Mouse (Mus musculus) inflammation-experienced regulatory T-cells, adult 6 months (primary cell): ENCODE measurements around the gene Dazap1. TPM values are rescaled to one million over a fixed set of nuclear protein-coding genes. Genes with fewer than 3 reads are reported as not detected.

ENCODE experiments used
- ATAC-seq: one replicate; pipeline ENCODE4 v1.8.0; 2017
- polyA plus RNA-seq, 3 experiments: library from polyadenylated mRNA; unstranded; fragments of 100-300 nt; shearing (Covaris generic); gene quantifications; one replicate each; pipeline ENCODE4 v1.2.1; 2017

Gene Dazap1
- polyA plus RNA-seq, 3 experiments from 2014 or later = 12.3 to 14.4 (median 14.0) TPM

DNA sequence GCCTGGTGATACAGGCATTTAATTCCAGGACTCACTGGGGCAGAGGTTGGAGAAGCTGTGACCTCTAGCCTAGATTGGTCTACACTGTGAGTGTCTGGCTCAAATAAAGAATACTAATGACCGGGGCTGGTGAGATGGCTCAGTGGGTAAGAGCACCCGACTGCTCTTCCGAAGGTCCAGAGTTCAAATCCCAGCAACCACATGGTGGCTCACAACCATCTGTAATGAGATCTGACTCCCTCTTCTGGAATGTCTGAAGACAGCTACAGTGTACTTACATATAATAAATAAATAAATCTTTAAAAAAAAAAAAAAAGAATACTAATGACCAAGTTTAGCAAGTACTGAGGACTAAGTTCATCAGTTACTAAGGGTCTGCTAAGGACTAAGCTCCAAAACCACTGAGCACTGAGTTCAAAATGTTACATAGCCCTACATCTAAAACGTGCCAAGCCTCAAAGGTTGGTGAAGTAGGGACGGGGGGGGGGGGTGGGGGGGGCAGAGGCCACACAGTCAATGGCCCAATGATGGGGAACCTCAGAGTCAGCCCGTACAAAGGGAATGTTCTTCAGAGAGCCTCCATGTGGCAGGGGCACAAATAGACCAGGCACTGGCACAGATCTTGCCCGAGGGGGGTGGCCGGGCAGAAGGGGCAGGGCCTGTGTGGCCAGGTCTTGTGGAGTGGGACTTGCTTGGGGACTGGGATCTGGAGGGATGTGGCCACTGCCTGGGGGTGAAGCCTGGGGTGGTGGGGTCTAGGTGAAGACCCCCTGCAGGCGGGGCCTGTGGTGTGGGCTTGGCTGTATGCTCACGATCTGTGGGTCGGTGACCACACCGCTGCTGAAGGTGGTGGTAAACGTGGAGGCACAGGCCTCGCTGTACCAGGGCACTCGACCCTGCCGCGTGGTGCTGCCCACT lies 63.1 kb downstream of the Dazap1 start:
- ATAC-seq = no peak

- no peak for ATAC-seq
Observed at GRCm38 (mm10) chr10:80325045-80325444, 63.8 kb downstream of the Dazap1 start.

GRCm38 (mm10) chr10:80329273-80330081 lies 68.2 kb downstream of the Dazap1 start, which contains the start of the genes Pcsk4 and Reep6:
Gene Pcsk4 (minus strand): TSS chr10:80329498.
Gene Reep6 (plus strand): TSS chr10:80329953.
- ATAC-seq = peak; percentile 82

DNA sequence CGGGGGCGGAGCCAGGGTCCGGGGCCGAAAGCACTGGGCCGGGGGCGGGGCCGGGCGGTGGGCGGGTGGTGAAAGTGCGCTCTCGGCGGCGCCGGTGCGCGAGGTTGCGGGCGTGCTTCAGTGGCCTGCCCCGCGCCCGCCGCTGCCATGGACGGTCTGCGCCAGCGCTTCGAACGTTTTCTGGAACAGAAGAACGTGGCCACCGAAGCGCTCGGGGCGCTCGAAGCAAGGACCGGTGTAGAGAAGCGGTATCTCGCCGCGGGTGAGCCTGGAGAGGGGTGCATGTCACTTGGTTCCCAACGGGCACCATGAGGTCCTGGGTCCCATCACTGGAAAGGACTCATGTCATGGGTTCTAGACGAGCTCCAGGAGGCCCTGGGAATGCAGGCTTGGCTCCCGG lies 68.8 kb downstream of the Dazap1 start:
- ATAC-seq = no peak

DNA sequence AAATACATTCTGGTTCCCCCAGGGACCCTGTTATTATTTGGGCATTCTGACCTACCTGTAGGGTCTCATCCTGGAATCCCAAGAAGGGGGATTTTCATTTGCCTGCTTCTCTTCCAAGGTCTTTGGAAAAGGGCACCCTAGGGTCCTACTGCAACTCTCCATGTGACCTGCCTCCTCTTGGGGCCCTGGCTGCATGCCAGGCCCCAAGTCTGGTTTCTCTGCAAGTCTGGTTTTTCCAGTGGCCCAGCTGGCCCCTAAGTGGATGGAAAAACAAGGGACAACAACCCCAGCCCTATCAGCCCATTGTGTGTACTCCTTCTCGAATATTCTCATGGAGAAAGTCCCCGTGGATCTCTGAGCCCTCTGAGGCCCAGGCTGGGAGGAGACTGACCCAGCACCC lies 69.6 kb downstream of the Dazap1 start:
- ATAC-seq = no peak

DNA sequence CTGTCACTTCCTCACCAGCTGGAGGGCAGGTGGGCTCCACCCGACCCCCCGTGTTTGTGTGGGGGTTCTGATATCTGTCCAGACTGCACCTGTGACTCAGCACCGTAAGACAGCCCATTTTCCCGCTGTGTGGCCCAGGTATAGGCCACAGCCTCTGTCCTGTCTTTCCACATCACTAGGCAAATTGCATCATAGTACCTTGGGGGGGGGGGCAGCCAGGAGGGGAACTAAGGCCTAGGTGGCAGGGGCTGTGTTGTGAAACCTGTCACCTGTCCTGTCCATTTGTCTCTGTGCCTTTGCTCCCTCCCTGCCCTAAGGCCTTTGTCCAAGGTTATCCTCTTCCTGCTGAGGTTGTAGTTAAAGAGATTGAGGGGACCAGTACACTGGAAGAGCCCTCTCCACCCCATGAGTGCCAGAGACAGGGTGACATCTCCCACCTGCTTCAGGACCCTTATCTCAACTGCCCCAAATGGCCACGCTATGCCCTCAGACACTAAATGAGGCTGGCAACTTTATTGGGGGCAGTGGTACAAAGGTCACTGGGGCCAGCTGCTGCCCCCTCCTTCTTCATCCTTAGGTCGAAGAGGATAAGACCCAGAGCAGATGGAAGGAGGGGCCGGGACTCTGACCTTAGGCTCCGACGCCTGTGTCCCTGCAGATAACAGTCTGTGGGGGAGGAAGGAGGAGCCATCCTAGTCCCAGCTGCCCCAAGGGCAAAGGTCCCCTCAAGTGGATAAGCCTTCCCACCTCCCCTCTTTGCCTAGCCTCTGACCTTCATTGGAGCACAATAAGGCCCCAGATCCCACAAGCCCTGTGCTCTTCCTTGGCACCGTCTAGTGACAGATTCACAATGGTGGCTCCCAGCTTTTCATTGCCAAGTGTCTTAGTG lies 70.6 kb downstream of the Dazap1 start:
- no peak for ATAC-seq

GRCm38 (mm10) chr10:80332525-80332989 lies 71.3 kb downstream of the Dazap1 start:
- no peak for ATAC-seq

DNA sequence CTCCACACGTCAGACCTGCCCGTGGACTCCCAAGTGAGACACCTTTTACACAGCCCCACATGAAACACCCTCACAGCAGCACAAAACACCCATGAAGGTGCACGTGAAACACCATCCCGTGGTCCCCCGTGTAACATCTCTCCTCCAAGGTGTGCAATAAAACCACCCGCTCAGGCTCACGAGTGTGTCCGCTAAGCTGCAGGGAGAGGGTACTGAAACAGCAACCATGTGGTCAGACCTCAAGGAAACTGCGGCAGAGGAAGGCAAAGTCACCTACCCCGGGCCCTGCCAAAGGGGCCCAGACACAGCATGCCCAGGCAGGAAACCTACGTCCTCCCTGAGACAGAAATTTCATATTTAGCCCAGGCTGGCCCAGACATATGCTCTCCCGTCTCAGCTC lies 75.0 kb downstream of the Dazap1 start:
- no peak for ATAC-seq

Other genes starting within 250 kb of the Dazap1 start
- 100 to 1,000 TPM; 242 to 254 (median 251) TPM for gene Arhgap45, start 244.8 kb upstream of the Dazap1 start, polyA plus RNA-seq
- gene Polr2e, start 221.7 kb upstream of the Dazap1 start, polyA plus RNA-seq = 100 to 1,000 TPM; 137 to 227 (median 211) TPM
- 100 to 1,000 TPM; 346 to 445 (median 381) TPM for gene Gpx4, start 214.3 kb upstream of the Dazap1 start, polyA plus RNA-seq
- 10 to 100 TPM; 30.4 to 39.1 (median 32.6) TPM for gene Sbno2, start 155.9 kb upstream of the Dazap1 start, polyA plus RNA-seq
- gene Stk11, start 145.7 kb upstream of the Dazap1 start, polyA plus RNA-seq = 10 to 100 TPM; 23.5 to 30.3 (median 25.5) TPM
- 100 to 1,000 TPM; 297 to 357 (median 299) TPM for gene Atp5d, start 122.9 kb upstream of the Dazap1 start, polyA plus RNA-seq
- gene Cbarp, start 120.7 kb upstream of the Dazap1 start, polyA plus RNA-seq = 1 to 10 TPM in 2 of 3 experiments, under 1 TPM in 1; 0.60 to 2.3 (median 1.3) TPM
- gene Midn, start 113.2 kb upstream of the Dazap1 start, polyA plus RNA-seq = 1 to 10 TPM; 7.3 to 9.3 (median 7.5) TPM
- gene Cirbp, start 95.5 kb upstream of the Dazap1 start, polyA plus RNA-seq = 100 to 1,000 TPM in 2 of 3 experiments, 10 to 100 TPM in 1; 84.2 to 255 (median 213) TPM
- gene 1600002K03Rik, start 88.5 kb upstream of the Dazap1 start, polyA plus RNA-seq = 10 to 100 TPM; 17.9 to 28.4 (median 20.5) TPM
- gene Efna2, start 82.0 kb upstream of the Dazap1 start, polyA plus RNA-seq = not detected
- gene Mum1, start 35.1 kb upstream of the Dazap1 start, polyA plus RNA-seq = 10 to 100 TPM; 57.7 to 85.1 (median 67.4) TPM
- gene Ndufs7, start 12.4 kb upstream of the Dazap1 start, polyA plus RNA-seq = 100 to 1,000 TPM; 183 to 267 (median 228) TPM
- 1 to 10 TPM in 1 of 3 experiments, under 1 TPM in 2; 0.67 to 1.7 (median 0.75) TPM for gene Gamt, start 474 bp upstream of the Dazap1 start, polyA plus RNA-seq
- 1,000 to 10,000 TPM in 2 of 3 experiments, 100 to 1,000 TPM in 1; 970 to 1,806 (median 1,658) TPM for gene Rps15, start 31.0 kb downstream of the Dazap1 start, polyA plus RNA-seq
- under 1 TPM; 0.04 to 0.35 (median 0.05) TPM for gene Apc2, start 34.5 kb downstream of the Dazap1 start, polyA plus RNA-seq
- gene 2310011J03Rik, start 59.1 kb downstream of the Dazap1 start, polyA plus RNA-seq = 10 to 100 TPM; 38.1 to 52.1 (median 41.8) TPM
- 10 to 100 TPM in 1 of 3 experiments, 1 to 10 TPM in 2; 2.2 to 10.8 (median 9.5) TPM for gene Pcsk4, start 68.0 kb downstream of the Dazap1 start, polyA plus RNA-seq
- gene Reep6, start 68.5 kb downstream of the Dazap1 start, polyA plus RNA-seq = not detected
- not detected for gene Adamtsl5, start 86.9 kb downstream of the Dazap1 start, polyA plus RNA-seq
- not detected for gene Plk5, start 95.0 kb downstream of the Dazap1 start, polyA plus RNA-seq
- 1 to 10 TPM in 1 of 3 experiments, under 1 TPM in 2; 0.79 to 1.3 (median 0.79) TPM for gene Mex3d, start 126.2 kb downstream of the Dazap1 start, polyA plus RNA-seq
- gene Mbd3, start 138.1 kb downstream of the Dazap1 start, polyA plus RNA-seq = 10 to 100 TPM; 19.2 to 30.4 (median 25.9) TPM
- 100 to 1,000 TPM; 289 to 335 (median 330) TPM for gene Uqcr11, start 145.3 kb downstream of the Dazap1 start, polyA plus RNA-seq
- 1 to 10 TPM; 6.7 to 8.2 (median 7.9) TPM for gene Tcf3, start 172.2 kb downstream of the Dazap1 start, polyA plus RNA-seq
- not detected for gene Onecut3, start 233.3 kb downstream of the Dazap1 start, polyA plus RNA-seq